Mouse (Mus musculus) megakaryocyte, embryonic 14.5 days (primary cell): ENCODE data around the gene Avil.

ENCODE experiments used
- FLI1 ChIP-seq: IDR thresholded peaks from 2 replicates; pipeline ENCODE4 v1.6.1; 2012; ENCODE audit warnings: low read length, inconsistent platforms, mixed read lengths
- GATA1 ChIP-seq: IDR thresholded peaks from 3 replicates; pipeline ENCODE4 v1.6.1; 2012; ENCODE audit warnings: mixed read lengths, low read length, inconsistent platforms, borderline replicate concordance

DNA sequence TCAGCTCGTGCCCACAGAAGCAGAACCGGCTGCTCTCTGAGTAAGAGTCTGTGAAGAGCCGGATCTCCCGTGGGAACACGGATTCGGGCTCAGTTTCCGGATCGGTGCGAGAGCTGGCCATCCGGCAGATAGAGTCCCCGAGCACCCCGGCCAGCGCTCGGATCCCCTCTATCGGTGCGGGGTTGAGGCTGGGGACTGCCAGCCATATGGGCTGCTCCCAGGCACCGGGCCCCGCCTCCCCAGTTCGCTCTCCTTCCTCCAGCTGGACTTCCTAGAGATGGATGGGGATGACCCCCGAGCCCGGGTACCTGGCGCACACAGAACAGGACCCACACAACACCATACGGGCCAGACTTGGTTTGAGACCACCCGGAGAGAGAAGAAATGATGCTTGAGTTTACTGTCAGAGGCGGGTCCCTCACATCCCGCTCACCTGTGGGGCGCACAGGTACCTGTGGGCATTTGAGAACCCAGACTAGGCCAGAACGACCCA lies 40.8 kb downstream of the Avil start, which contains the start of the genes Mettl1 and Eef1akmt3:
- TF ChIP-seq GATA1 (no peak), FLI1 (no peak)
